Mouse (Mus musculus) ES-E14 (cell line): Measurements from ENCODE around the gene Cd55.

Experiments
- HCFC1 ChIP-seq: IDR thresholded peaks from 2 replicates; pipeline ENCODE4 v1.6.1; 2012; ENCODE audit warnings: low read length, inconsistent platforms, borderline replicate concordance; ENCODE audit not compliant: insufficient read depth
- MAFK ChIP-seq: IDR thresholded peaks from 2 replicates; pipeline ENCODE4 v1.6.1; 2014; ENCODE audit warnings: mild to moderate bottlenecking, low read depth, low read length, inconsistent platforms; ENCODE audit not compliant: insufficient read depth
- ZC3H11A ChIP-seq: IDR thresholded peaks from 2 replicates; pipeline ENCODE4 v1.6.1; 2012; ENCODE audit warnings: low read depth, mild to moderate bottlenecking, inconsistent platforms, low read length, borderline replicate concordance
- ZNF384 ChIP-seq: IDR thresholded peaks from 2 replicates; pipeline ENCODE4 v1.6.1; 2012; ENCODE audit warnings: low read depth, low read length, inconsistent platforms

DNA sequence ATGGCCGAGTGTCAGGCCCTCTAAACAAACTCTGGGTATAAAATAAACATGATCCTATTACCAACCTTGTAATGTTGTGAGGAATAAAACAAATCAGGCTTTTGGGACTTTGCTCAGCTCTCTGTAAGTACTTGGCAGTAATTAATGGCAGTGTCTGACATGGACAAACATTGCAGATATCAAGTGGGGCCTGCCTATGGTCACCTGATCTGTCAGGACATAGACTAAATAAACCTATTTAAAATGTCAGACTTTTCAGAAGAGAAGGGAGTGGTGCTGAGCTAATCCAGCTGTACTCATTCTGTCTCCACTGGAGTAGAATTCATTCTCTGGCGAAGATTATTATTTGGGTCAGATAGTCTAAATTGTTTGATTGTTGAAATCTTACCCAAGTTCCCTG, 4.9 kb upstream of the Cd55 start:
- TF ChIP-seq MAFK (no peak), ZC3H11A (no peak), HCFC1 (no peak), ZNF384 (no peak)
